Mouse (Mus musculus) frontal cortex, adult (tissue): ENCODE data around the gene Mfsd4b1.

Experiments used
- ATAC-seq: cut with Nextera tagmentation; 2 replicates; pipeline ENCODE4 v1.9.2; 2017; ENCODE audit warnings: mild to moderate bottlenecking, moderate library complexity, mixed read lengths; ENCODE audit not compliant: low TSS enrichment

The Mfsd4b1 gene

DNA sequence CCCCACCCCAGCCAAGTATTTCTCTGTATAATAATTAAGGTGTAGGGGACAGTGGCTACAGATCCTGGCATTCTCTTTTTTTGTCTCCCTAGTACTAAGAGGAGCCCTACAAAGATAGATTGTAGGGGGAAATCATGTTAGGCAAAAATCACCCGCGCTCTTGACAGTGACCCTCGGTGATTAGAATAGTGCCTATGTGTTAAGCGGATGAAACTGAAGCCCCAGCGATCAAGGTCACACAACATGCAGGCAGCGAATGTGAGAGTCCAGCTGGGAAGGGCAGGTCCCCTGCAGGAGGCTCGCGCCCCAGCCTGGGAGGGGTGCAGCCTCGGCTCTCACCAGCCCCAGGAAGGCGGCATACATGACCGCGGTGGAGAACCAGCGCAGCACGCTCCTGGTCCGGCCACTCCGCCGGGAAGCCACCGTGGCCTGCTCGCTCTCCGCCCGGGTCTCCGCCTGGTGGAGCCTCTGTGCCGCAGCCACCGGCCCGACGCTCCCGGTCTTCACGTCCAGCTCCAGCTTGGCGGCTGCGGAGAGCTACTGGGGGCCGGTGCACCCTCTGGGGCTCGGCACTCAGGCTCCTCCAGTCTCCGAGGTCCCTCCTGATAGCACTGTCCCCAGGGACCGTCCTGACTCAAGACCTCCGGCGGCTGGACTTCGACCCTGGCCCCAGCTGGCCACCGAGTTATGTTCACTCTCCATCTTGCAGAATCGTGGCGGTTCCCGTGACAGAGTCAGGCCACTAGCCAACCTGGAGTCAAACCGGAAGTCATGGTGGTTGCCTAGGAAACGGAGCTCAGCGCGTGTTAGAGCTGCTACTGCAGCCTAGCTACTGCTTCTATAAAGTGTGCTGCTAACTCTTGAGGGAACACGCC, at the start of gene Mfsd4b1:
TSS of gene Mfsd4b1 (minus strand) at position 715 of the 875 bp plus-strand sequence.
- ATAC-seq: peak; percentile 95

GRCm38 (mm10) chr10:40073608-40074007, 48.5 kb upstream of the Mfsd4b1 start:
- ATAC-seq: no peak

GRCm38 (mm10) chr10:40070684-40071083, 45.6 kb upstream of the Mfsd4b1 start:
- no peak for ATAC-seq

- ATAC-seq: peak; percentile 98
Observed at GRCm38 (mm10) chr10:40069270-40069669, 44.2 kb upstream of the Mfsd4b1 start.

GRCm38 (mm10) chr10:40068595-40068994, 43.5 kb upstream of the Mfsd4b1 start:
- no peak for ATAC-seq

- ATAC-seq: no peak
Observed at GRCm38 (mm10) chr10:40067529-40067928, 42.5 kb upstream of the Mfsd4b1 start.

- no peak for ATAC-seq
Observed at GRCm38 (mm10) chr10:40067071-40067470, 42.0 kb upstream of the Mfsd4b1 start.

GRCm38 (mm10) chr10:40065357-40065756, 40.3 kb upstream of the Mfsd4b1 start:
- no peak for ATAC-seq

DNA sequence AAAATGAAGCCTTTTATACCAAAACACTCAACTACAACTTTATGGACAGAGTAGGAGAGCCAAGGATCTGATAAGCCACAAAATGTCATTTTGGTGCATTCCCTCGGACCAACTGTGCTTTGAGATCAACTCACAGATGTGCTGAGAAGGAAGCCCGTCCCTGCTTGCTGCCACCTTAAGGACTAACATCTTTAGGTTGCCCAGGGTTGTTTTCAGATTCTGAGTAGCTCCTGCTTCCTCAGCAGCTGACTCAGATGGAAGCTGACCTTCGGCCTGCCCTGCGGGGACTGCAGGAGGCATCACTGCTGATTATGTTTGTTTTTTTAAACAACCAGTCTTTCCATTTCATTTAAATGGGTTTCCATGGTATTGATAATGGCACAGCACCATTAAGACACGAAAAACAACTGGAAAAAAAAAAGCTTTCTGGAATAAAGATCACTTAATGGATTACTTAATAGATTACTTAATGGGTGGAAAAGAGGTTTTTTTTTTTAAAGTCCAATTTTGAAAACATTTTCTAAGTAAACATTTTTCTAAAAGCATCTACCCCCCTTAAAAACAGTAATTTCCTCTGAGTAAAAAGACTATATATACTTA, 38.3 kb upstream of the Mfsd4b1 start:
- ATAC-seq: no peak

DNA sequence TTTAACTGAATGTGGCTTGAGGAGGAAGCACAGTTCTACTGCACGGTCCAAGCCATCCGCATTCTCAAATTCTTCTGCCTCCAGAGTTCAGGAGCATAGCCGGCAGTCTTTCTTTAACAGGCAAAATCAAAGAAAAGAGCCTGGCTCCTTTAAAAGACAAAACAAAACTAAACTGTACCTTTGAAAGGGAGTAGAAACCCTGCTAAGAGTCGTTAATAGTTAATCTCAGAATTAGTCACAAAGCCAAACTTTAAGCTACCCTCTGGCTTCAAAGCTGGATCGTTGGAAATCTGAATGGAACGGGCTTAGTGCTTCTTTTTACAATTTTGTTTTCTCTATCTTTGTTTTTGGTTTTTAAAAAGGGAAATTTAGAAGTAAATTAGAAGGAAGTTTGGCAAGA, 37.7 kb upstream of the Mfsd4b1 start:
- no peak for ATAC-seq

DNA sequence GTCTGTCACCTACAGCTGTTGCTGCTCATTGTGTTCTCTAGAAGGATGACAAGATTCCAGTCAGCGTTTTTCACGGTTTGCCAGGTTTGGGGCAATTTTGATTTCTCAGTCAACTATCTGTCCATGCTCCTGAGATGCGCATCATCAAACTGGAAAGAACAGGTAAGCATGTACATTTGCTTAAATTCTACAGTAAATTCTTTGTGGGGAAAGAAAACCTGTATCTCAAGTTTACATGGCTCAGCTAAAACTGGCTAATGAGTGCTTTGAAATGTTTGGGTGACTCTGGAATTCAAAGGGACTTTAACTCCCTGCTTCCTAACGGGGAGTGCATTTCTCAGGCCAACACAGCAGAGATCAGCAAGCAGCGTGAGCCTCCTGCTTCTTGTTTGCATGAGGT, 36.9 kb upstream of the Mfsd4b1 start:
- ATAC-seq: no peak

DNA sequence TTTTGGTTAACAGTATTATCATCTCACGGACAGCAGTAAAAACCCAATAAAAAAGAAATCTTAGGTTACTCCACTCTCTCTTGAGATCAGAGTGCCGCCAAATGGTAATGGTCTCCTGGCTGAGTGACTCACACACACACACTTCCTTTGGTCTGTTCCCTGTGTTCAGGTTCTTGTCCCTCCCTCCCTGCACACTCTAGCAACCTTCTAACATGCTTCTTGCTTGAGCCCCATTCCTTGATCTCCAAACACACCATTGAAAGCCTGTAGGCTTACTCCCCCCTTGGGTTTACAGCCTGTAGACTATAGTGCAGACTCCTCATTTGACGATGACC, 33.7 kb upstream of the Mfsd4b1 start:
- ATAC-seq: no peak

- no peak for ATAC-seq
Observed at GRCm38 (mm10) chr10:40058062-40058785, 33.2 kb upstream of the Mfsd4b1 start.

- no peak for ATAC-seq
Observed at GRCm38 (mm10) chr10:40057615-40058014, 32.5 kb upstream of the Mfsd4b1 start.

- peak; percentile 71 for ATAC-seq
Observed at GRCm38 (mm10) chr10:40054455-40054854, 29.4 kb upstream of the Mfsd4b1 start.

DNA sequence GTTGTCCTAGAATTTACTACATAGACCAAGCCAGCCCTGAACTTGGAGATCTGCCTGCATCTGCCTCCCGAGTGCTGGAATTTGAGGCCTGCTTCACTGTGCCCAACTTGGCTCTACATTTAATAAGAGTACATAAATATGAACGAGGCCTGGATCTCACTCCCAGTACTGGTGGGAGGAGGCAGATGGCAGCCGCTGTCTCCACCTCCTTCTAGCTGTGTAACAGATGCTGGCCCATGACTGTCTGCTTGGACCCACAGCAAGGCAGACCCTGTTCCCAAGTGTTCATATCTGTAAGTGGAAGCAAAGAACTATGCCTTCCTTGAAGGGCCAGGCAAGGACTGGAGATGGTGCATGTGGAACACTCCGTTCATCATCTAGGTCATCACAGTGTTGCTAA, 28.8 kb upstream of the Mfsd4b1 start:
- ATAC-seq: peak; percentile 93

GRCm38 (mm10) chr10:40053257-40053895, 28.3 kb upstream of the Mfsd4b1 start:
- ATAC-seq: peak; percentile 51; the same call in 1 of the 2 replicates

GRCm38 (mm10) chr10:40051997-40052396, 26.9 kb upstream of the Mfsd4b1 start:
- ATAC-seq: no peak

DNA sequence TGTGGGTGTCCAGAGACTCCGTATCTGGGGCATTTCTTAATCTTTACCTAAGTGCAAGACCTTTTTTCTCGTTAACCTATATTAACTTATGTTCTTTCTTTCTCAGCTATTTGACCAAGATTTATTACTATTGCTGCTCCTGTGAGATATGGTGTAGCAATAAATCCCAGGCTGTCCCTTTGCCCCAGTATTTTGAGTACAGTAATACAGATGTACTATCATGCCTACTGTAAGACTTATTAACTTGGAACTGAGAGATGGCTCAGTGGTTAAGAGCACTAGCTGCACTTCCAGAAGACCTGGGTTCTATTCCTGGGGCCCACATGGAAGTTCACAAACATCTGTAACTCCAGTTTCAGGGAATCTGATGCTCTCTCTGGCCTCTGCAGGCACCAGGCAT, 25.7 kb upstream of the Mfsd4b1 start:
- ATAC-seq: no peak

- no peak for ATAC-seq
Observed at GRCm38 (mm10) chr10:40041339-40041738, 16.3 kb upstream of the Mfsd4b1 start.

- peak; percentile 97 for ATAC-seq
Observed at GRCm38 (mm10) chr10:40036686-40037560, 11.9 kb upstream of the Mfsd4b1 start.
